Mouse (Mus musculus): ENCODE data around the gene Slc7a8.

Slc7a8 gene

GRCm38 (mm10) chr14:54781610-54782365 lies at the start of gene Slc7a8:
Gene Slc7a8 (minus strand): TSS chr14:54781946.
- DNase-seq (ENCODE audit: low spot score in 2 of 2) = peak; percentile 83 to 84

GRCm38 (mm10) chr14:54823716-54824115 lies 42.0 kb upstream of the Slc7a8 start:
- DNase-seq (ENCODE audit: low spot score in 2 of 2) = no peak

GRCm38 (mm10) chr14:54822301-54822700 lies 40.6 kb upstream of the Slc7a8 start:
- no peak for DNase-seq (ENCODE audit: low spot score in 2 of 2)

- peak in 1 of 2 experiments; percentile 21 for DNase-seq (ENCODE audit: low spot score in 2 of 2)
These were observed 36.0 kb upstream of the Slc7a8 start for GRCm38 (mm10) chr14:54817791-54818190.

GRCm38 (mm10) chr14:54815737-54816136 lies 34.0 kb upstream of the Slc7a8 start:
- DNase-seq (ENCODE audit: low spot score in 2 of 2) = no peak

- no peak for DNase-seq (ENCODE audit: low spot score in 2 of 2)
These were observed 32.2 kb upstream of the Slc7a8 start, which contains the start of gene Rnf212b for GRCm38 (mm10) chr14:54813991-54814390. Gene Rnf212b (plus strand): TSS chr14:54814141.

- no peak for DNase-seq (ENCODE audit: low spot score in 2 of 2)
These were observed 27.9 kb upstream of the Slc7a8 start for GRCm38 (mm10) chr14:54809668-54810033.

- DNase-seq (ENCODE audit: low spot score in 2 of 2) = no peak
These were observed 27.2 kb upstream of the Slc7a8 start for GRCm38 (mm10) chr14:54808718-54809667.

- no peak for DNase-seq (ENCODE audit: low spot score in 2 of 2)
These were observed 24.4 kb upstream of the Slc7a8 start for GRCm38 (mm10) chr14:54806124-54806523.

- DNase-seq (ENCODE audit: low spot score in 2 of 2) = no peak
These were observed 20.7 kb upstream of the Slc7a8 start for GRCm38 (mm10) chr14:54802428-54802827.

GRCm38 (mm10) chr14:54799686-54800085 lies 17.9 kb upstream of the Slc7a8 start:
- DNase-seq (ENCODE audit: low spot score in 2 of 2) = no peak

GRCm38 (mm10) chr14:54796760-54797159 lies 15.0 kb upstream of the Slc7a8 start:
- DNase-seq (ENCODE audit: low spot score in 2 of 2) = no peak

GRCm38 (mm10) chr14:54795901-54796300 lies 14.2 kb upstream of the Slc7a8 start:
- no peak for DNase-seq (ENCODE audit: low spot score in 2 of 2)

- no peak for DNase-seq (ENCODE audit: low spot score in 2 of 2)
These were observed 12.4 kb upstream of the Slc7a8 start for GRCm38 (mm10) chr14:54793894-54794830.

GRCm38 (mm10) chr14:54793351-54793750 lies 11.6 kb upstream of the Slc7a8 start:
- no peak for DNase-seq (ENCODE audit: low spot score in 2 of 2)

GRCm38 (mm10) chr14:54792166-54792565 lies 10.4 kb upstream of the Slc7a8 start:
- no peak for DNase-seq (ENCODE audit: low spot score in 2 of 2)

GRCm38 (mm10) chr14:54788231-54788630 lies 6.5 kb upstream of the Slc7a8 start:
- DNase-seq (ENCODE audit: low spot score in 2 of 2) = no peak

GRCm38 (mm10) chr14:54787226-54787625 lies 5.5 kb upstream of the Slc7a8 start:
- DNase-seq (ENCODE audit: low spot score in 2 of 2) = no peak

GRCm38 (mm10) chr14:54786489-54786888 lies 4.7 kb upstream of the Slc7a8 start:
- no peak for DNase-seq (ENCODE audit: low spot score in 2 of 2)

GRCm38 (mm10) chr14:54785898-54786297 lies 4.2 kb upstream of the Slc7a8 start:
- DNase-seq (ENCODE audit: low spot score in 2 of 2) = no peak

- DNase-seq (ENCODE audit: low spot score in 2 of 2) = no peak
These were observed 1.2 kb upstream of the Slc7a8 start for GRCm38 (mm10) chr14:54782971-54783370.
